In genomic region chr19:26852325-26852900, GRCm38 (mm10) we compare ENCODE assay signal across 31 mouse cellular contexts. TPM values are rescaled to one million over a fixed set of nuclear protein-coding genes. Genes with fewer than 3 reads are reported as not detected.
DNase-seq lines count a peak whose midpoint lies in the region; ATAC-seq and TF ChIP-seq lines count a peak whose summit lies in the region.
"Had no signal": no experiment of that assay in that cellular context is flagged by ENCODE, and none has a peak within 500 bp of the region (broad histone marks: within the 10 kb centered on the region; RNA-seq: fewer than 3 reads in every experiment).

No protein-coding gene starts in this region.

- no peaks in the 10 kb centered on the region for H3K27me3 ChIP-seq in forebrain, embryonic 10.5 days (ENCODE audit: poor library complexity, severe bottlenecking)
- H3K27me3 ChIP-seq in forebrain, postnatal 0 days (ENCODE audit: insufficient read depth, low read length): no peaks in the 10 kb centered on the region
- H3K27me3 ChIP-seq in kidney, embryonic 14.5 days (ENCODE audit: control insufficient read depth, insufficient read depth, low read length): no peaks in the 10 kb centered on the region
- no peaks in the 10 kb centered on the region for H3K27me3 ChIP-seq in lung, embryonic 16.5 days (ENCODE audit: control insufficient read depth, insufficient read depth, low read depth, low read length)
- H3K27me3 ChIP-seq in stomach, embryonic 15.5 days (replicated peaks): no peaks in the 10 kb centered on the region
- H3K27me3 ChIP-seq: forebrain, embryonic 13.5 days; heart, embryonic 12.5 days; hindbrain, embryonic 13.5 days; midbrain, embryonic 12.5 days had no signal

- peak overlapping the region; percentile 67 for H3K27ac ChIP-seq in forebrain, embryonic 10.5 days
- H3K27ac ChIP-seq in forebrain, postnatal 0 days (ENCODE audit: low read depth, low read length): no peak overlapping the region
- H3K27ac ChIP-seq in kidney, embryonic 14.5 days (ENCODE audit: low read depth, low read length): peak overlapping the region; percentile 25; the same call in 1 of the 2 replicates
- H3K27ac ChIP-seq in lung, embryonic 16.5 days (ENCODE audit: low read length): peak overlapping the region; percentile 26; the same call in 1 of the 2 replicates
- H3K27ac ChIP-seq in stomach, embryonic 15.5 days: peak overlapping the region; percentile 51; the same call in 1 of the 2 replicates
- H3K27ac ChIP-seq: forebrain, embryonic 13.5 days; gastrocnemius, adult 2 months; hindbrain, embryonic 13.5 days; layer of hippocampus, adult 2 months; midbrain, embryonic 12.5 days had no signal

- peaks cover 17% of the 10 kb centered on the region for H3K4me1 ChIP-seq in forebrain, embryonic 10.5 days
- no peaks in the 10 kb centered on the region for H3K4me1 ChIP-seq in forebrain, postnatal 0 days (ENCODE audit: insufficient read depth)
- H3K4me1 ChIP-seq in kidney, embryonic 14.5 days (ENCODE audit: control insufficient read depth, insufficient read depth, low read length): peaks cover 4% of the 10 kb centered on the region; the same call in 1 of the 2 replicates
- peaks cover 7% of the 10 kb centered on the region for H3K4me1 ChIP-seq in lung, embryonic 16.5 days (replicated peaks; ENCODE audit: control insufficient read depth, insufficient read depth, low read length)
- 0 out of 2 replicates have a peak, but pooled peaks cover 2% of the 10 kb centered on the region for H3K4me1 ChIP-seq in stomach, embryonic 15.5 days
- H3K4me1 ChIP-seq: forebrain, embryonic 13.5 days; hindbrain, embryonic 13.5 days had no signal

- H3K36me3 ChIP-seq in forebrain, embryonic 10.5 days (replicated peaks): no peaks in the 10 kb centered on the region
- no peaks in the 10 kb centered on the region for H3K36me3 ChIP-seq in forebrain, postnatal 0 days (ENCODE audit: insufficient read depth)
- no peaks in the 10 kb centered on the region for H3K36me3 ChIP-seq in kidney, embryonic 14.5 days (ENCODE audit: control insufficient read depth, insufficient read depth, low read length)
- no peaks in the 10 kb centered on the region for H3K36me3 ChIP-seq in lung, embryonic 16.5 days (ENCODE audit: control insufficient read depth, insufficient read depth, low read length)
- no peaks in the 10 kb centered on the region for H3K36me3 ChIP-seq in stomach, embryonic 15.5 days
- H3K36me3 ChIP-seq: heart, embryonic 12.5 days; hindbrain, embryonic 13.5 days; midbrain, embryonic 12.5 days had no signal

- no peak for DNase-seq in forebrain, embryonic 10.5 days (ENCODE audit: extremely low spot score, low spot score)
- DNase-seq in forebrain, postnatal 0 days: no peak
- no peak for DNase-seq in kidney, postnatal 36 days
- no peak for DNase-seq in lung, postnatal 36 days
- DNase-seq in embryo, embryonic 9.5 days (ENCODE audit: extremely low spot score): no peak
- DNase-seq: adrenal gland, postnatal 25 days; cerebellum, adult 8-10 months; gastrocnemius, adult 2 months; kidney, adult 9 months; layer of hippocampus, postnatal 36 days; thymus, postnatal 25 days had no signal

- WGBS in forebrain, embryonic 10.5 days: 78% methylated on average over 10 of the region's 10 CpGs
- WGBS in forebrain, postnatal 0 days: 64% methylated on average over 10 of the region's 10 CpGs
- 34% methylated on average over 10 of the region's 10 CpGs for WGBS in kidney, embryonic 14.5 days
- WGBS in lung, embryonic 16.5 days: 32% methylated on average over 10 of the region's 10 CpGs
- WGBS in stomach, embryonic 15.5 days: 33% methylated on average over 10 of the region's 10 CpGs

- no peak for ATAC-seq in forebrain, postnatal 0 days
- peak; percentile 54 for ATAC-seq in kidney, embryonic 14.5 days (ENCODE audit: low FRiP score, low TSS enrichment)
- peak; percentile 52; the same call in 1 of the 2 replicates for ATAC-seq in lung, embryonic 16.5 days (ENCODE audit: low read depth)
- ATAC-seq in stomach, embryonic 15.5 days (ENCODE audit: insufficient read depth, low FRiP score, low read depth): no peak
- ATAC-seq: forebrain, embryonic 13.5 days; inflammation-experienced regulatory T-cells, adult 6 months had no signal

- no peak overlapping the region for H3K4me2 ChIP-seq in forebrain, postnatal 0 days (ENCODE audit: low read depth)
- H3K4me2 ChIP-seq in kidney, embryonic 14.5 days (replicated peaks; ENCODE audit: low read depth, low read length): no peak overlapping the region
- no peak overlapping the region for H3K4me2 ChIP-seq in lung, embryonic 16.5 days (ENCODE audit: low read depth, low read length)
- no peak overlapping the region for H3K4me2 ChIP-seq in stomach, embryonic 15.5 days
- H3K4me2 ChIP-seq: forebrain, embryonic 13.5 days; heart, embryonic 12.5 days; hindbrain, embryonic 13.5 days; midbrain, embryonic 12.5 days had no signal

- TF ChIP-seq CTCF in forebrain, postnatal 0 days (IDR thresholded peaks at IDR 0.05; ENCODE audit: low read depth): no peak

- H3K9ac ChIP-seq in forebrain, postnatal 0 days: no peak overlapping the region
- no peak overlapping the region for H3K9ac ChIP-seq in kidney, embryonic 14.5 days (ENCODE audit: low read depth, low read length)
- no peak overlapping the region for H3K9ac ChIP-seq in lung, embryonic 16.5 days (ENCODE audit: low read length)
- H3K9ac ChIP-seq in stomach, embryonic 15.5 days: no peak overlapping the region
- H3K9ac ChIP-seq: forebrain, embryonic 13.5 days; heart, embryonic 12.5 days; hindbrain, embryonic 13.5 days; midbrain, embryonic 12.5 days had no signal

- H3K9me3 ChIP-seq in forebrain, embryonic 10.5 days: no peaks in the 10 kb centered on the region
- no peaks in the 10 kb centered on the region for H3K9me3 ChIP-seq in forebrain, postnatal 0 days (ENCODE audit: low read length)
- H3K9me3 ChIP-seq in kidney, embryonic 14.5 days (ENCODE audit: control insufficient read depth, low read length): no peaks in the 10 kb centered on the region
- no peaks in the 10 kb centered on the region; the same call in 1 of the 2 replicates for H3K9me3 ChIP-seq in lung, embryonic 16.5 days (ENCODE audit: control insufficient read depth, low read length)
- no peaks in the 10 kb centered on the region for H3K9me3 ChIP-seq in stomach, embryonic 15.5 days
- H3K9me3 ChIP-seq: forebrain, embryonic 13.5 days; heart, embryonic 12.5 days; hindbrain, embryonic 13.5 days had no signal

- H3K4me3 ChIP-seq in forebrain, embryonic 10.5 days: no peak overlapping the region
- no peak overlapping the region for H3K4me3 ChIP-seq in forebrain, postnatal 0 days (ENCODE audit: low read depth, low read length)
- no peak overlapping the region for H3K4me3 ChIP-seq in kidney, embryonic 14.5 days (ENCODE audit: low read length)
- no peak overlapping the region for H3K4me3 ChIP-seq in lung, embryonic 16.5 days (ENCODE audit: low read length)
- no peak overlapping the region for H3K4me3 ChIP-seq in stomach, embryonic 15.5 days (replicated peaks)
- H3K4me3 ChIP-seq: erythroblast, embryonic 14.5 days; forebrain, embryonic 13.5 days; gastrocnemius, adult 2 months; heart, embryonic 12.5 days; hindbrain, embryonic 13.5 days; layer of hippocampus, adult 2 months; midbrain, embryonic 12.5 days had no signal

RNA-seq across cellular contexts. Expression of gene Gm815, which starts 33.3 kb away (rescaled TPM):
- not detected in 2 replicates for polyA plus RNA-seq in forebrain, embryonic 10.5 days (2016; fragmentation: Nextera tagmentation; extraction: Ambion mirVana)
- not detected in 2 replicates for total RNA-seq in forebrain, postnatal 0 days (2014; rRNA removed)
- polyA plus RNA-seq in forebrain, postnatal 0 days (2015; fragmentation: Nextera tagmentation; extraction: Ambion mirVana): not detected in 2 replicates
- not detected in 2 replicates for polyA plus RNA-seq in kidney, embryonic 14.5 days (2014; fragmentation: Nextera tagmentation; extraction: Ambion mirVana)
- 0.34 and 0.82 TPM in 2 replicates for polyA plus RNA-seq in lung, embryonic 16.5 days (2015; fragmentation: Nextera tagmentation; extraction: Ambion mirVana)
- not detected in 2 replicates for polyA plus RNA-seq in stomach, embryonic 15.5 days (2015; fragmentation: Nextera tagmentation; extraction: Ambion mirVana)
- total RNA-seq: adrenal gland, postnatal 25 days; gastrocnemius, adult 2 months; gastrocnemius, postnatal 4 days; heart, postnatal 25 days; layer of hippocampus, adult 2 months; layer of hippocampus, postnatal 36 days; left cerebral cortex, postnatal 10 days; liver, adult 2 months had no signal
- polyA plus RNA-seq: brain, embryonic 14.5 days; erythroblast, embryonic 14.5 days; forebrain, embryonic 13.5 days; frontal cortex, adult 2 months; heart, embryonic 12.5 days; hindbrain, embryonic 13.5 days; inflammation-experienced regulatory T-cells, adult 6 months; limb, embryonic 11.5 days; liver, adult 2 months; liver, embryonic 16.5 days; midbrain, embryonic 12.5 days; neural tube, embryonic 11.5 days; small intestine, adult 2 months had no signal

Comparison
In these comparisons a context has a peak if more than half of its experiments do, and no peak if none do; other contexts are left out.
1. ATAC-seq: peak in kidney, embryonic 14.5 days (single experiment) and lung, embryonic 16.5 days (single experiment); none in forebrain, postnatal 0 days (single experiment) and stomach, embryonic 15.5 days (single experiment).